Mouse (Mus musculus) liver, postnatal 0 days (tissue): ENCODE results near the gene Nt5m. TPM values are rescaled to one million over a fixed set of nuclear protein-coding genes. Genes with fewer than 3 reads are reported as not detected.

Experiments used
- ATAC-seq: fragments of 200-750 bp; cut with Nextera tagmentation; 2 replicates; pipeline ENCODE4 v1.8.0; 2017; ENCODE audit warnings: mild to moderate bottlenecking, moderate library complexity
- DNase-seq: peaks from one replicate; pipeline ENCODE4 v3.0.0-alpha.2; 2016
- H3K27ac ChIP-seq: fragments of 300-500 bp; sonication (generic); 2 replicates; pipeline ENCODE4 v1.5.1; 2014; ENCODE audit warnings: antibody characterized with exemption, moderate library complexity, mild to moderate bottlenecking, low read depth
- H3K27me3 ChIP-seq: fragments of 300-500 bp; sonication (generic); 2 replicates; pipeline ENCODE4 v1.6.1; 2014; ENCODE audit warnings: low read length, control low read depth, mixed read lengths; ENCODE audit not compliant: insufficient read depth
- H3K36me3 ChIP-seq: fragments of 300-500 bp; sonication (generic); replicated peaks from 2 replicates; pipeline ENCODE4 v1.6.1; 2014; ENCODE audit warnings: mild to moderate bottlenecking, control low read depth, low read length, moderate library complexity, mixed read lengths; ENCODE audit not compliant: insufficient read depth
- H3K4me1 ChIP-seq: fragments of 300-500 bp; sonication (generic); 2 replicates; pipeline ENCODE4 v1.6.1; 2014; ENCODE audit warnings: antibody characterized with exemption, mild to moderate bottlenecking, control low read depth; ENCODE audit not compliant: insufficient read depth
- H3K4me2 ChIP-seq: fragments of 300-500 bp; sonication (generic); 2 replicates; pipeline ENCODE4 v1.6.1; 2014; ENCODE audit warnings: low read depth, mild to moderate bottlenecking, low read length, moderate library complexity, mixed read lengths
- H3K4me3 ChIP-seq: fragments of 300-500 bp; sonication (generic); 2 replicates; pipeline ENCODE4 v1.5.1; 2014; ENCODE audit warnings: low read depth, low read length
- H3K9ac ChIP-seq: fragments of 300-500 bp; sonication (generic); replicated peaks from 2 replicates; pipeline ENCODE4 v1.6.1; 2014; ENCODE audit warnings: mild to moderate bottlenecking, moderate library complexity
- H3K9me3 ChIP-seq: fragments of 300-500 bp; sonication (generic); 2 replicates; pipeline ENCODE4 v1.6.1; 2016; ENCODE audit warnings: mild to moderate bottlenecking, control low read depth, low read length, mixed read lengths
- CTCF ChIP-seq: sonication (generic); IDR thresholded peaks from 2 replicates; pipeline ENCODE4 v1.5.1; 2016; ENCODE audit warnings: antibody characterized with exemption, low read depth
- EP300 ChIP-seq: IDR thresholded peaks from 2 replicates; pipeline ENCODE4 v1.6.1; 2016; ENCODE audit warnings: antibody characterized with exemption, low read depth, mild to moderate bottlenecking
- WGBS: fragments of 180-500 bp; shearing (Covaris S2); extraction: QIAGEN DNeasy Blood & Tissue Kit; methylation state at CpG from one replicate; pipeline ENCODE4 v1.1.7; 2014; ENCODE audit not compliant: insufficient replicate concordance; 5-methylcytosine and 5-hydroxymethylcytosine counted together
- polyA plus RNA-seq: library from polyadenylated mRNA; unstranded; fragments of >200 nt; fragmentation: Nextera tagmentation; extraction: Ambion mirVana; gene quantifications from 2 replicates; pipeline ENCODE4 v1.2.1, GENCODE M21; 2015

The Nt5m gene
- polyA plus RNA-seq, 1 experiment from 2014 or later: 16.0 TPM

- DNase-seq (no peak), ATAC-seq (no peak)
- peak overlapping the region; percentile 86; the same call in 1 of the 2 replicates for H3K9ac ChIP-seq
- H3K9me3 ChIP-seq: no peaks in the 10 kb centered on the region
- peaks cover 20% of the 10 kb centered on the region for H3K36me3 ChIP-seq
- TF ChIP-seq CTCF (no peak), EP300 (no peak)
- H3K27ac ChIP-seq: peak overlapping the region; percentile 89
- peak overlapping the region; percentile 86 for H3K4me2 ChIP-seq
- peaks cover 21% of the 10 kb centered on the region for H3K4me1 ChIP-seq
- no peaks in the 10 kb centered on the region for H3K27me3 ChIP-seq
- peak overlapping the region; percentile 69 for H3K4me3 ChIP-seq
- WGBS: 43% methylated on average over 14 of the region's 14 CpGs
These were observed 28.6 kb upstream of the Nt5m start for GRCm38 (mm10) chr11:59810480-59811158.

- Histone ChIP-seq H3K36me3 (peaks cover 14% of the 10 kb centered on the region), H3K9ac (no peak overlapping the region), H3K4me3 (no peak overlapping the region), H3K9me3 (no peaks in the 10 kb centered on the region), H3K27me3 (no peaks in the 10 kb centered on the region), H3K27ac (no peak overlapping the region), H3K4me1 (peaks cover 21% of the 10 kb centered on the region), H3K4me2 (peak overlapping the region; percentile 86; the same call in 1 of the 2 replicates)
- WGBS: 65% methylated on average over 4 of the region's 4 CpGs
- DNase-seq (no peak), ATAC-seq (no peak)
- TF ChIP-seq CTCF: no peak
- no peak for TF ChIP-seq EP300
These were observed 28.0 kb upstream of the Nt5m start for GRCm38 (mm10) chr11:59811211-59811610.

GRCm38 (mm10) chr11:59813276-59813675 lies 26.0 kb upstream of the Nt5m start:
- H3K9me3 ChIP-seq: no peaks in the 10 kb centered on the region
- H3K4me3 ChIP-seq: no peak overlapping the region
- no peak for DNase-seq
- H3K27ac ChIP-seq: no peak overlapping the region
- peaks cover 14% of the 10 kb centered on the region for H3K36me3 ChIP-seq
- peaks cover 21% of the 10 kb centered on the region for H3K4me1 ChIP-seq
- no peak overlapping the region for H3K4me2 ChIP-seq
- H3K27me3 ChIP-seq: no peaks in the 10 kb centered on the region
- 72% methylated on average over 3 of the region's 3 CpGs for WGBS
- no peak for ATAC-seq
- no peak for TF ChIP-seq EP300
- no peak for TF ChIP-seq CTCF
- H3K9ac ChIP-seq: no peak overlapping the region

GRCm38 (mm10) chr11:59814311-59814710 lies 24.9 kb upstream of the Nt5m start:
- Histone ChIP-seq H3K4me2 (no peak overlapping the region), H3K4me1 (peaks cover 15% of the 10 kb centered on the region), H3K4me3 (no peak overlapping the region), H3K9ac (no peak overlapping the region), H3K27me3 (no peaks in the 10 kb centered on the region), H3K36me3 (peaks cover 24% of the 10 kb centered on the region), H3K27ac (peak overlapping the region; percentile 71), H3K9me3 (no peaks in the 10 kb centered on the region)
- no peak for TF ChIP-seq CTCF
- TF ChIP-seq EP300: no peak
- DNase-seq (no peak), ATAC-seq (no peak)
- WGBS: 92% methylated on average over 1 of the region's 1 CpGs

- Histone ChIP-seq H3K4me2 (no peak overlapping the region), H3K9me3 (no peaks in the 10 kb centered on the region), H3K4me3 (no peak overlapping the region), H3K36me3 (peaks cover 31% of the 10 kb centered on the region), H3K4me1 (peaks cover 15% of the 10 kb centered on the region), H3K9ac (no peak overlapping the region), H3K27me3 (no peaks in the 10 kb centered on the region), H3K27ac (peak overlapping the region; percentile 71)
- DNase-seq: no peak
- TF ChIP-seq CTCF (no peak), EP300 (no peak)
- WGBS: 71% methylated on average over 6 of the region's 6 CpGs
- peak; percentile 53 for ATAC-seq
These were observed 24.3 kb upstream of the Nt5m start for GRCm38 (mm10) chr11:59814936-59815335.

- 74% methylated on average over 6 of the region's 6 CpGs for WGBS
- TF ChIP-seq CTCF (no peak), EP300 (no peak)
- no peak for DNase-seq
- H3K9ac ChIP-seq: no peak overlapping the region
- peaks cover 15% of the 10 kb centered on the region for H3K4me1 ChIP-seq
- ATAC-seq: peak; percentile 16; the same call in 1 of the 2 replicates
- H3K27ac ChIP-seq: no peak overlapping the region
- no peak overlapping the region for H3K4me2 ChIP-seq
- no peak overlapping the region for H3K4me3 ChIP-seq
- H3K27me3 ChIP-seq: no peaks in the 10 kb centered on the region
- H3K36me3 ChIP-seq: peaks cover 37% of the 10 kb centered on the region
- no peaks in the 10 kb centered on the region for H3K9me3 ChIP-seq
These were observed 23.7 kb upstream of the Nt5m start for GRCm38 (mm10) chr11:59815482-59816065.
